Mouse (Mus musculus): ENCODE results near the gene Gpa33. TPM values are rescaled to one million over a fixed set of nuclear protein-coding genes. Genes with fewer than 3 reads are reported as not detected.

Gene Gpa33
- polyA plus RNA-seq, 1 experiment, result 0.16 TPM

- H3K27ac ChIP-seq (ENCODE audit: control insufficient read depth, insufficient read depth, low read depth, low read length), result no peak overlapping the region
- H3K4me1 ChIP-seq (ENCODE audit: control insufficient read depth, insufficient read depth, low read length), result peaks cover 10% of the 10 kb centered on the region
- TF ChIP-seq CTCF (IDR thresholded peaks at IDR 0.05; ENCODE audit: control insufficient read depth, insufficient read depth, insufficient replicate concordance, low read depth, low read length) (peak; percentile 97), POLR2A (IDR thresholded peaks at IDR 0.05; ENCODE audit: control insufficient read depth, low read depth, low read length) (no peak)
- H3K4me3 ChIP-seq (ENCODE audit: control insufficient read depth, low read depth, low read length), result no peak overlapping the region
- no peaks in the 10 kb centered on the region for H3K36me3 ChIP-seq (ENCODE audit: control insufficient read depth, insufficient read depth, low read length)
- no peaks in the 10 kb centered on the region for H3K27me3 ChIP-seq (ENCODE audit: control insufficient read depth, insufficient read depth, low read length)
Measured at GRCm38 (mm10) chr1:166153351-166154120, 23.5 kb downstream of the Gpa33 start.

GRCm38 (mm10) chr1:166154162-166155112 lies 24.4 kb downstream of the Gpa33 start:
- no peak overlapping the region for H3K27ac ChIP-seq (ENCODE audit: control insufficient read depth, insufficient read depth, low read depth, low read length)
- H3K36me3 ChIP-seq (ENCODE audit: control insufficient read depth, insufficient read depth, low read length), result no peaks in the 10 kb centered on the region
- no peak overlapping the region; the same call in 1 of the 2 replicates for H3K4me3 ChIP-seq (ENCODE audit: control insufficient read depth, low read depth, low read length)

GRCm38 (mm10) chr1:166155113-166155494 lies 25.1 kb downstream of the Gpa33 start:
- Histone ChIP-seq H3K27me3 (ENCODE audit: control insufficient read depth, insufficient read depth, low read length) (no peaks in the 10 kb centered on the region), H3K4me3 (ENCODE audit: control insufficient read depth, low read depth, low read length) (no peak overlapping the region), H3K4me1 (ENCODE audit: control insufficient read depth, insufficient read depth, low read length) (peaks cover 10% of the 10 kb centered on the region), H3K27ac (ENCODE audit: control insufficient read depth, insufficient read depth, low read depth, low read length) (no peak overlapping the region), H3K36me3 (ENCODE audit: control insufficient read depth, insufficient read depth, low read length) (no peaks in the 10 kb centered on the region)
- TF ChIP-seq CTCF (IDR thresholded peaks at IDR 0.05; ENCODE audit: control insufficient read depth, insufficient read depth, insufficient replicate concordance, low read depth, low read length) (no peak), POLR2A (IDR thresholded peaks at IDR 0.05; ENCODE audit: control insufficient read depth, low read depth, low read length) (no peak)

More at GRCm38 (mm10) chr1:166154162-166155112, 24.4 kb downstream of the Gpa33 start:
- Histone ChIP-seq H3K4me1 (ENCODE audit: control insufficient read depth, insufficient read depth, low read length) (peaks cover 10% of the 10 kb centered on the region), H3K27me3 (ENCODE audit: control insufficient read depth, insufficient read depth, low read length) (no peaks in the 10 kb centered on the region)
- TF ChIP-seq POLR2A (IDR thresholded peaks at IDR 0.05; ENCODE audit: control insufficient read depth, low read depth, low read length) (no peak), CTCF (IDR thresholded peaks at IDR 0.05; ENCODE audit: control insufficient read depth, insufficient read depth, insufficient replicate concordance, low read depth, low read length) (peak; percentile 93)

GRCm38 (mm10) chr1:166157712-166158111 lies 27.7 kb downstream of the Gpa33 start:
- TF ChIP-seq POLR2A (IDR thresholded peaks at IDR 0.05; ENCODE audit: control insufficient read depth, low read depth, low read length), result no peak
- TF ChIP-seq CTCF (IDR thresholded peaks at IDR 0.05; ENCODE audit: control insufficient read depth, insufficient read depth, insufficient replicate concordance, low read depth, low read length), result no peak
- no peaks in the 10 kb centered on the region for H3K36me3 ChIP-seq (ENCODE audit: control insufficient read depth, insufficient read depth, low read length)
- H3K4me3 ChIP-seq (ENCODE audit: control insufficient read depth, low read depth, low read length), result no peak overlapping the region
- no peak overlapping the region for H3K27ac ChIP-seq (ENCODE audit: control insufficient read depth, insufficient read depth, low read depth, low read length)
- H3K27me3 ChIP-seq (ENCODE audit: control insufficient read depth, insufficient read depth, low read length), result no peaks in the 10 kb centered on the region
- peaks cover 13% of the 10 kb centered on the region for H3K4me1 ChIP-seq (ENCODE audit: control insufficient read depth, insufficient read depth, low read length)

- peaks cover 13% of the 10 kb centered on the region for H3K4me1 ChIP-seq (ENCODE audit: control insufficient read depth, insufficient read depth, low read length)
- TF ChIP-seq CTCF (IDR thresholded peaks at IDR 0.05; ENCODE audit: control insufficient read depth, insufficient read depth, insufficient replicate concordance, low read depth, low read length) (no peak), POLR2A (IDR thresholded peaks at IDR 0.05; ENCODE audit: control insufficient read depth, low read depth, low read length) (no peak)
- H3K27ac ChIP-seq (ENCODE audit: control insufficient read depth, insufficient read depth, low read depth, low read length), result no peak overlapping the region
- no peaks in the 10 kb centered on the region for H3K36me3 ChIP-seq (ENCODE audit: control insufficient read depth, insufficient read depth, low read length)
- H3K4me3 ChIP-seq (ENCODE audit: control insufficient read depth, low read depth, low read length), result no peak overlapping the region
- H3K27me3 ChIP-seq (ENCODE audit: control insufficient read depth, insufficient read depth, low read length), result no peaks in the 10 kb centered on the region
Measured at GRCm38 (mm10) chr1:166158664-166159063, 28.6 kb downstream of the Gpa33 start.

- peaks cover 6% of the 10 kb centered on the region for H3K4me1 ChIP-seq (ENCODE audit: control insufficient read depth, insufficient read depth, low read length)
- no peak overlapping the region for H3K27ac ChIP-seq (ENCODE audit: control insufficient read depth, insufficient read depth, low read depth, low read length)
- no peak overlapping the region for H3K4me3 ChIP-seq (ENCODE audit: control insufficient read depth, low read depth, low read length)
- H3K27me3 ChIP-seq (ENCODE audit: control insufficient read depth, insufficient read depth, low read length), result no peaks in the 10 kb centered on the region
- TF ChIP-seq POLR2A (IDR thresholded peaks at IDR 0.05; ENCODE audit: control insufficient read depth, low read depth, low read length) (no peak), CTCF (IDR thresholded peaks at IDR 0.05; ENCODE audit: control insufficient read depth, insufficient read depth, insufficient replicate concordance, low read depth, low read length) (no peak)
- no peaks in the 10 kb centered on the region for H3K36me3 ChIP-seq (ENCODE audit: control insufficient read depth, insufficient read depth, low read length)
Measured at GRCm38 (mm10) chr1:166160111-166160510, 30.1 kb downstream of the Gpa33 start.

All from testis, adult 2 months (tissue).